Comparison of ENCODE assay signal across 30 mouse cellular contexts in the genomic region with DNA sequence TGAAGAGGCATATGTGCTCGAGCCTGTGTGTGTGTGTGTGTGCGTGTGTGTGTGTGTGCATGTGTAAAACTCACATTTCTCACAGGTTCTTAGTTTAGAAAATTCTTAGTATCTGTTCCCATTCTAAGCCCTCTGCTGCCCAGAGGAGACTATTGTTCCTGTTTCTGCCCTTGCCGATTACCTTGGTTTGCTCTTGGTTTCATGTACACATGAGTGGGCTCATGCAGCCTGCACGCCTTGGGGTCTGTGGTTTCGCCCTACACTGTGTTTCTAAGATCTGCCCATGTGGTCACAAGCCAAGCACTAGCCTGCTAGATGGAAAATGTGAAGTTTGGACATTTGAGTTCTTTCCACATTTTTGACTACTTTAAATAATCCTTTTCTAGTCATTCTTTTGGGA. TPM values are rescaled to one million over a fixed set of nuclear protein-coding genes. Genes with fewer than 3 reads are reported as not detected.
"Had no signal": no experiment of that assay in that cellular context is flagged by ENCODE, and none has a peak within 500 bp of the region (broad histone marks: within the 10 kb centered on the region; RNA-seq: fewer than 3 reads in every experiment).

No protein-coding gene starts in this region.

- H3K9me3 ChIP-seq: kidney, embryonic 15.5 days; lung, embryonic 15.5 days; megakaryocyte, embryonic 14.5 days; midbrain, embryonic 10.5 days; neural tube, embryonic 12.5 days; neural tube, embryonic 15.5 days; stomach, embryonic 15.5 days had no signal

- H3K27me3 ChIP-seq: kidney, embryonic 15.5 days; lung, embryonic 15.5 days; megakaryocyte, embryonic 14.5 days; neural tube, embryonic 12.5 days; neural tube, embryonic 15.5 days; stomach, embryonic 15.5 days had no signal

- H3K27ac ChIP-seq: kidney, embryonic 15.5 days; left cerebral cortex, adult 2 months; liver, embryonic 14.5 days; lung, embryonic 15.5 days; midbrain, embryonic 10.5 days; neural tube, embryonic 12.5 days; neural tube, embryonic 15.5 days; stomach, embryonic 15.5 days had no signal

- H3K4me3 ChIP-seq: kidney, embryonic 15.5 days; left cerebral cortex, adult 2 months; lung, embryonic 15.5 days; megakaryocyte, embryonic 14.5 days; midbrain, embryonic 10.5 days; neural tube, embryonic 12.5 days; neural tube, embryonic 15.5 days; stomach, embryonic 15.5 days had no signal

- H3K9ac ChIP-seq: kidney, embryonic 15.5 days; liver, embryonic 14.5 days; liver, postnatal 0 days; lung, embryonic 15.5 days; neural tube, embryonic 12.5 days; neural tube, embryonic 15.5 days; stomach, embryonic 15.5 days had no signal

- H3K36me3 ChIP-seq: kidney, embryonic 15.5 days; lung, embryonic 15.5 days; midbrain, embryonic 10.5 days; neural tube, embryonic 12.5 days; neural tube, embryonic 15.5 days; stomach, embryonic 15.5 days had no signal

- H3K4me2 ChIP-seq: kidney, embryonic 15.5 days; liver, embryonic 11.5 days; lung, embryonic 15.5 days; neural tube, embryonic 12.5 days; neural tube, embryonic 15.5 days; stomach, embryonic 15.5 days had no signal

- ATAC-seq: liver, postnatal 0 days had no signal

- H3K4me1 ChIP-seq: kidney, embryonic 15.5 days; lung, embryonic 15.5 days; megakaryocyte, embryonic 14.5 days; midbrain, embryonic 10.5 days; neural tube, embryonic 12.5 days; neural tube, embryonic 15.5 days; stomach, embryonic 15.5 days had no signal

- DNase-seq: kidney, adult 11 months; kidney, adult 8-10 months; kidney, postnatal 10 days; kidney, postnatal 36 days; layer of hippocampus, postnatal 36 days; liver, postnatal 0 days; lung, postnatal 14 days; lung, postnatal 4 days; midbrain, embryonic 14.5 days; retina, postnatal 1 day; right cerebral cortex, postnatal 25 days; thymus, postnatal 25 days had no signal

RNA-seq across cellular contexts. Expression of a gene that starts 33.0 kb away (rescaled TPM):
- total RNA-seq: layer of hippocampus, adult 8-10 months; layer of hippocampus, postnatal 10 days; layer of hippocampus, postnatal 36 days had no signal
- polyA plus RNA-seq: limb, embryonic 11.5 days; liver, postnatal 0 days; midbrain, embryonic 10.5 days; midbrain, embryonic 14.5 days; neural tube, embryonic 15.5 days had no signal

RNA-seq across cellular contexts. Expression of a gene that starts 48.7 kb away (rescaled TPM):
- total RNA-seq: layer of hippocampus, adult 8-10 months; layer of hippocampus, postnatal 10 days; layer of hippocampus, postnatal 36 days; left cerebral cortex, adult 2 months; left cerebral cortex, postnatal 10 days; left cerebral cortex, postnatal 36 days had no signal
- polyA plus RNA-seq: kidney, embryonic 15.5 days; limb, embryonic 11.5 days; limb, embryonic 14.5 days; liver, embryonic 11.5 days; liver, embryonic 14.5 days; liver, postnatal 0 days; lung, embryonic 15.5 days; midbrain, embryonic 10.5 days; midbrain, embryonic 14.5 days; neural tube, embryonic 12.5 days; neural tube, embryonic 15.5 days; spleen, adult 2 months; stomach, embryonic 15.5 days; thymus, postnatal 0 days had no signal
